Mouse (Mus musculus) spleen, adult 18-20 months (tissue): ENCODE data around the gene Ptprg.

Experiments
- DNase-seq, 2 experiments: peaks; one replicate each; pipeline ENCODE4 v3.0.0; 2022; ENCODE audit warnings: mixed read lengths in 2 of 2

The Ptprg gene

GRCm38 (mm10) chr14:11828086-11828485, 274.8 kb downstream of the Ptprg start:
- no peak for DNase-seq

- DNase-seq = no peak
These were observed 280.3 kb downstream of the Ptprg start for GRCm38 (mm10) chr14:11833678-11834077.

- DNase-seq = no peak
These were observed 282.5 kb downstream of the Ptprg start for GRCm38 (mm10) chr14:11835706-11836445.

- DNase-seq = no peak
These were observed 284.4 kb downstream of the Ptprg start for GRCm38 (mm10) chr14:11837714-11838113.

GRCm38 (mm10) chr14:11841621-11842020, 288.3 kb downstream of the Ptprg start:
- no peak for DNase-seq

GRCm38 (mm10) chr14:11852896-11853295, 299.6 kb downstream of the Ptprg start:
- DNase-seq = no peak

GRCm38 (mm10) chr14:11855499-11855898, 302.2 kb downstream of the Ptprg start:
- no peak for DNase-seq

- no peak for DNase-seq
These were observed 304.7 kb downstream of the Ptprg start for GRCm38 (mm10) chr14:11857928-11858481.

GRCm38 (mm10) chr14:11863286-11863685, 310.0 kb downstream of the Ptprg start:
- DNase-seq = no peak

- no peak for DNase-seq
These were observed 311.5 kb downstream of the Ptprg start for GRCm38 (mm10) chr14:11864840-11865239.

GRCm38 (mm10) chr14:11865332-11865731, 312.0 kb downstream of the Ptprg start:
- no peak for DNase-seq

GRCm38 (mm10) chr14:11865872-11866271, 312.5 kb downstream of the Ptprg start:
- DNase-seq = no peak

- no peak for DNase-seq
These were observed 313.1 kb downstream of the Ptprg start for GRCm38 (mm10) chr14:11866416-11866815.

GRCm38 (mm10) chr14:11868636-11869035, 315.3 kb downstream of the Ptprg start:
- DNase-seq = no peak

GRCm38 (mm10) chr14:11871752-11872344, 318.5 kb downstream of the Ptprg start:
- DNase-seq = no peak

GRCm38 (mm10) chr14:11874266-11874665, 320.9 kb downstream of the Ptprg start:
- DNase-seq = no peak

GRCm38 (mm10) chr14:11874960-11875889, 321.9 kb downstream of the Ptprg start:
- no peak for DNase-seq

- no peak for DNase-seq
These were observed 327.8 kb downstream of the Ptprg start for GRCm38 (mm10) chr14:11881082-11881481.

- DNase-seq = no peak
These were observed 330.0 kb downstream of the Ptprg start for GRCm38 (mm10) chr14:11883142-11883921.

- no peak for DNase-seq
These were observed 330.7 kb downstream of the Ptprg start for GRCm38 (mm10) chr14:11883995-11884394.

GRCm38 (mm10) chr14:11886417-11886816, 333.1 kb downstream of the Ptprg start:
- no peak for DNase-seq

- no peak for DNase-seq
These were observed 337.6 kb downstream of the Ptprg start for GRCm38 (mm10) chr14:11890890-11891289.
